Mouse (Mus musculus) gastrocnemius, adult 8-10 months (tissue): Measurements from ENCODE around the gene Plcd3. TPM values are rescaled to one million over a fixed set of nuclear protein-coding genes. Genes with fewer than 3 reads are reported as not detected.

Source experiments
- DNase-seq, 2 experiments: peaks; one replicate each; pipeline ENCODE4 v3.0.0; 2022; ENCODE audit warnings: low spot score in 2 of 2
- total RNA-seq, 4 experiments: library from RNA; stranded (reverse); gene quantifications; 2 replicates each; pipeline ENCODE4 v1.2.4; 2022

Plcd3 gene
- total RNA-seq = 1 to 10 TPM; 5.0 to 5.9 (median 5.5) TPM

GRCm38 (mm10) chr11:103101481-103101865 is at the start of gene Plcd3, which contains the start of gene Acbd4:
Gene Plcd3 (minus strand): TSS chr11:103101658.
Gene Acbd4 (plus strand): TSS chr11:103101682.
- peak; percentile 79 to 83 for DNase-seq

GRCm38 (mm10) chr11:103149771-103150170 is 48.3 kb upstream of the Plcd3 start:
- DNase-seq = no peak

- no peak for DNase-seq
These were observed 46.3 kb upstream of the Plcd3 start for GRCm38 (mm10) chr11:103147766-103148165.

GRCm38 (mm10) chr11:103146386-103146785 is 44.9 kb upstream of the Plcd3 start:
- DNase-seq = no peak

GRCm38 (mm10) chr11:103144309-103145285 is 43.1 kb upstream of the Plcd3 start:
- no peak for DNase-seq

- peak; percentile 30 to 36 for DNase-seq
These were observed 41.2 kb upstream of the Plcd3 start for GRCm38 (mm10) chr11:103142441-103143182.

GRCm38 (mm10) chr11:103141944-103142255 is 40.4 kb upstream of the Plcd3 start:
- no peak for DNase-seq

GRCm38 (mm10) chr11:103141101-103141943 is 39.9 kb upstream of the Plcd3 start:
- peak; percentile 40 to 49 for DNase-seq

- peak in 1 of 2 experiments; percentile 31 for DNase-seq
These were observed 39.3 kb upstream of the Plcd3 start for GRCm38 (mm10) chr11:103140763-103141100.

GRCm38 (mm10) chr11:103139951-103140762 is 38.7 kb upstream of the Plcd3 start:
- no peak for DNase-seq

- no peak for DNase-seq
These were observed 34.6 kb upstream of the Plcd3 start for GRCm38 (mm10) chr11:103136039-103136577.

GRCm38 (mm10) chr11:103134221-103134620 is 32.8 kb upstream of the Plcd3 start:
- no peak for DNase-seq

GRCm38 (mm10) chr11:103133456-103134185 is 32.2 kb upstream of the Plcd3 start:
- DNase-seq = no peak

- peak; percentile 100 for DNase-seq
These were observed 31.4 kb upstream of the Plcd3 start for GRCm38 (mm10) chr11:103132576-103133455.

- peak in 1 of 2 experiments; percentile 62 for DNase-seq
These were observed 30.5 kb upstream of the Plcd3 start, which contains the start of gene Hexim2 for GRCm38 (mm10) chr11:103131701-103132575. Gene Hexim2 (plus strand): TSS chr11:103132429.

GRCm38 (mm10) chr11:103120315-103120714 is 18.9 kb upstream of the Plcd3 start:
- DNase-seq = peak in 1 of 2 experiments; percentile 41

- DNase-seq = no peak
These were observed 18.2 kb upstream of the Plcd3 start for GRCm38 (mm10) chr11:103119609-103120008.
